Mouse (Mus musculus) c-Kit-positive CD71-positive TER-119-negative erythroid progenitor cells, embryonic 14.5 days (primary cell): Measurements from ENCODE around the gene Pax6.

Experiments
- DNase-seq: peaks from one replicate; pipeline ENCODE4 v3.0.0-alpha.2; 2013; ENCODE audit warnings: low read depth

The Pax6 gene

GRCm38 (mm10) chr2:105746896-105747295 lies 78.2 kb downstream of the Pax6 start:
- no peak for DNase-seq
